Mouse (Mus musculus) forebrain, embryonic 12.5 days (tissue): Measurements from ENCODE around the gene Gm30083. TPM values are rescaled to one million over a fixed set of nuclear protein-coding genes. Genes with fewer than 3 reads are reported as not detected.

ENCODE experiments used
- ATAC-seq: fragments of 200-750 bp; cut with Nextera tagmentation; 2 replicates; pipeline ENCODE4 v1.8.0; 2017; ENCODE audit warnings: moderate TSS enrichment; ENCODE audit not compliant: low FRiP score
- H3K27ac ChIP-seq: fragments of 300-500 bp; sonication (generic); 2 replicates; pipeline ENCODE4 v1.5.1; 2016; ENCODE audit warnings: mild to moderate bottlenecking
- H3K27me3 ChIP-seq: fragments of 300-500 bp; sonication (generic); 2 replicates; pipeline ENCODE4 v1.6.1; 2016; ENCODE audit warnings: mild to moderate bottlenecking
- H3K36me3 ChIP-seq: fragments of 300-500 bp; sonication (generic); replicated peaks from 2 replicates; pipeline ENCODE4 v1.6.1; 2016; ENCODE audit warnings: mild to moderate bottlenecking
- H3K4me1 ChIP-seq: fragments of 300-500 bp; sonication (generic); 2 replicates; pipeline ENCODE4 v1.6.1; 2016
- H3K4me2 ChIP-seq: fragments of 300-500 bp; sonication (generic); 2 replicates; pipeline ENCODE4 v1.6.1; 2016; ENCODE audit warnings: mild to moderate bottlenecking, moderate library complexity
- H3K4me3 ChIP-seq: fragments of 300-500 bp; sonication (generic); replicated peaks from 2 replicates; pipeline ENCODE4 v1.5.1; 2016; ENCODE audit warnings: mild to moderate bottlenecking
- H3K9ac ChIP-seq: fragments of 300-500 bp; sonication (generic); 2 replicates; pipeline ENCODE4 v1.6.1; 2016; ENCODE audit warnings: mild to moderate bottlenecking
- H3K9me3 ChIP-seq: fragments of 300-500 bp; sonication (generic); 2 replicates; pipeline ENCODE4 v1.6.1; 2016
- WGBS: fragments of 180-500 bp; shearing (Covaris S2); methylation state at CpG from one replicate; pipeline ENCODE4 v1.1.7; 2016; 5-methylcytosine and 5-hydroxymethylcytosine counted together
- polyA plus RNA-seq: library from polyadenylated mRNA; unstranded; fragments of >200 nt; fragmentation: Nextera tagmentation; extraction: Ambion mirVana; gene quantifications from 2 replicates; pipeline ENCODE4 v1.2.1, GENCODE M21; 2016

Gene Gm30083
- polyA plus RNA-seq, 1 experiment from 2014 or later, result not detected

DNA sequence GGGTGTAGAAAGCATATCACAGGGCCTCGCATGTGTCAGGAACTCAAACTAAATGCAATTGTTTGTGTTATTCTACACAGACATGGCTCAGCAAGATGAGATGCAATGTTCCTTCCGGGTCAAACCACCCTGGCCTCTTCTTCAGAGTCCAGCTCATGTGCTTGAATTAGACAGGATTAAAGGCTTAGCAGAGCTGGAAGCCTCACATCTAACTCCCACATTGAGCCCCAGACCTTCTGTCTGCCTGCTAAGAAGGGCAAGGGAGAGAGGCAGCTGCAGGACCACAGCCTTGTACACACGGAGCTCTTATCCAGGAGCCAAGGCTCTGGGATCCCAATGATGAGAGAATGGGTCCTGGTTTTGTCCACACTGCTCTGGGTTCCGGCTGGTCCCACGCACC is 61.2 kb downstream of the Gm30083 start, which contains the start of gene Rbp3:
Gene Rbp3 (plus strand): TSS at position 243 of the 400 bp plus-strand sequence.
- Histone ChIP-seq H3K4me2 (no peak within 1 kb of the TSS), H3K4me1 (no peaks in the 10 kb centered on the region), H3K27ac (no peak within 1 kb of the TSS), H3K36me3 (no peaks in the 10 kb centered on the region), H3K4me3 (no peak within 1 kb of the TSS), H3K9me3 (no peaks in the 10 kb centered on the region), H3K27me3 (no peaks in the 10 kb centered on the region), H3K9ac (no peak within 1 kb of the TSS)
- ATAC-seq, result no peak
- 89% methylated on average over 5 of the region's 5 CpGs for WGBS

DNA sequence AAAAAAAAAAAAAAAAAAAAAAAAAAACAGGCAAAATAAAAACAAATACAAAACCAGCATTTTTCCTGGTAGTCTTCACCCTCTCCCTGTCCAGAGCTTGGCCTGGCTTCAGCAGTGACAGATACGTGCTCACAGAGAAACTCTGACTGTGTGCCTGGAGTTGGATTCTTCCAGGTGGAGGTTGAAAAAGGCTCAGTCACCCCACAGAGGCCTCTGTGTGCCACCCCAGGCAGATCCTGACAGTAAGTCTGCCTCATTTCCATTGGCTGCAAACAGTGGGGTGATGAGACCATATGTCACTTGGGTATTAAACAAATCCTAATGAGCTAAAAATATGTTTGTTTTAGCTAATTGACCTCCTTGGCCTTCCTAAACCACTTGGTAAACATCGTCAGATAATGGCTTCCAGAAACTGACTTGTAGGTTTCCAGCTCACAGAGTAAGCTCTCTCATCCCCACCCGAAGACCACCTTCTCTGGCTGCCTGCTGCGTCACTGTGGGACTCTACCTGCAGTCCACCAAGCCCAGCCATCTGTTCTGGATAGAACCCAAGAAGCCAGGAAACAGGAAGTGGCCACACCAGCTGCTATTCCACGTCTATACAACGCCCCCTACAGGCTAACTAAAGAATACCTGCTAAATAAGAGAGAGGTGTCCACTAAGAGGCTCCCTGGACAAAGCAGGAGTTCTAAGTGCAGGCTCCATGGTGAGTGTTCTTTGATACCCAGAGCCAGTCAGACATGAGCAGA is 62.6 kb downstream of the Gm30083 start:
- H3K36me3 ChIP-seq, result no peaks in the 10 kb centered on the region
- no peaks in the 10 kb centered on the region for H3K9me3 ChIP-seq
- 70% methylated on average over 6 of the region's 6 CpGs for WGBS

DNA sequence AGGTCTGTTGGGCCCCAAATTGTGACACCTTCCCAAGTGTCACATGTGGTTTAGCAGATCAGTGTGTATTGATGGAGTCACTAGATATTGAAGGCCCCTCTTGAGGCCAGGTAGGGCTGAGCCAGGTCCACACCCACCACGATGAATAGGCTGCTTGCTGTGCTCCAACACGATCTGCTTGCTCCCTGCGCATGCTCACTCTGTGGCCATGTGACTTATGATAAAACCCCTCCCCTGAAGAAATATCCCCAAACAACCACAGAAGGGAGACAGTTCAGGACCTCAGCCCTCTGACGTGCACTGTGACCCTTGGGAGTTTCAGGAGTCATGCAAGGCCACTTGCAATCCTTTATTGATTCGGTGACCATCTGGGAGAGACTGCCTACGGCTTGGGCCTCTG is 68.9 kb downstream of the Gm30083 start:
- Histone ChIP-seq H3K9me3 (no peaks in the 10 kb centered on the region), H3K9ac (no peak overlapping the region), H3K27ac (no peak overlapping the region), H3K36me3 (no peaks in the 10 kb centered on the region), H3K4me3 (no peak overlapping the region), H3K27me3 (no peaks in the 10 kb centered on the region), H3K4me2 (no peak overlapping the region), H3K4me1 (no peaks in the 10 kb centered on the region)
- no peak for ATAC-seq
- 81% methylated on average over 6 of the region's 6 CpGs for whole genome bisulfite sequencing

More for the DNA sequence above, 62.6 kb downstream of the Gm30083 start:
- H3K27ac ChIP-seq, result no peak overlapping the region
- H3K27me3 ChIP-seq, result no peaks in the 10 kb centered on the region
- no peak overlapping the region for H3K9ac ChIP-seq
- ATAC-seq, result no peak
- H3K4me3 ChIP-seq, result no peak overlapping the region
- H3K4me2 ChIP-seq, result no peak overlapping the region
- no peaks in the 10 kb centered on the region for H3K4me1 ChIP-seq

GRCm38 (mm10) chr14:33942222-33942621 is 72.8 kb downstream of the Gm30083 start:
- H3K4me1 ChIP-seq, result no peaks in the 10 kb centered on the region
- H3K4me2 ChIP-seq, result no peak overlapping the region
- H3K9ac ChIP-seq, result no peak overlapping the region
- H3K4me3 ChIP-seq, result no peak overlapping the region
- no peak overlapping the region for H3K27ac ChIP-seq
- H3K27me3 ChIP-seq, result no peaks in the 10 kb centered on the region; the same call in 1 of the 2 replicates
- H3K9me3 ChIP-seq, result no peaks in the 10 kb centered on the region
- no peaks in the 10 kb centered on the region for H3K36me3 ChIP-seq
- ATAC-seq, result no peak
- 83% methylated on average over 5 of the region's 5 CpGs for WGBS

- 84% methylated on average over 8 of the region's 8 CpGs for WGBS
- no peak within 1 kb of the TSS for H3K4me2 ChIP-seq
Measured at GRCm38 (mm10) chr14:33940739-33941138, 74.2 kb downstream of the Gm30083 start, which contains the start of gene Gdf2. TSS of gene Gdf2 (plus strand) at chr14:33941039.

DNA sequence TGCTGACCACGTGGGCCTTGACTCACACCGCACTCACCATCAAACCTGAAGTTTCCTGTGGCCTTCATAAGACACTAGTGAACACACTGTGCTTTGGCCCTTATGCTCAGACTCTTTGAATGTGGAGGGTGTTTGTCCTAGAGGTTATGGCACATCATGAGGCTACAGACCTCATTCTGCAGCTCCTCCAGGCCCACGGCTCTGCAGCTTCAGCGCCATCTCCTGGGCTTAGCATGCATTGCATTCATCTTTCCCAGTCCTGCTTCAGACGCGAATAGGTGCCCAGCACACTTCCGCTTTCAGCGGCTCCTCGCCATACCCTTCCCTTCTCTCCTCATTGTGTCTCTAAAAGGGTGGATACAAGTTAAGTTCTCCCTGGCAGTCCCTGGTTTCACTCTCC is 75.9 kb downstream of the Gm30083 start:
- no peak overlapping the region for H3K4me3 ChIP-seq
- 32% methylated on average over 9 of the region's 9 CpGs for WGBS

More at GRCm38 (mm10) chr14:33940739-33941138, 74.2 kb downstream of the Gm30083 start, which contains the start of gene Gdf2:
- Histone ChIP-seq H3K27me3 (no peaks in the 10 kb centered on the region; the same call in 1 of the 2 replicates), H3K4me3 (no peak within 1 kb of the TSS), H3K36me3 (no peaks in the 10 kb centered on the region), H3K27ac (no peak within 1 kb of the TSS), H3K9me3 (no peaks in the 10 kb centered on the region), H3K4me1 (no peaks in the 10 kb centered on the region), H3K9ac (no peak within 1 kb of the TSS)
- ATAC-seq, result no peak

More for the DNA sequence above, 75.9 kb downstream of the Gm30083 start:
- no peaks in the 10 kb centered on the region for H3K4me1 ChIP-seq
- no peaks in the 10 kb centered on the region for H3K36me3 ChIP-seq
- no peak overlapping the region for H3K27ac ChIP-seq
- peak overlapping the region; percentile 41 for H3K4me2 ChIP-seq
- no peak overlapping the region for H3K9ac ChIP-seq
- H3K27me3 ChIP-seq, result no peaks in the 10 kb centered on the region; the same call in 1 of the 2 replicates
- 0 out of 2 replicates have a peak, but pooled peaks have one; percentile 33 for ATAC-seq
- H3K9me3 ChIP-seq, result no peaks in the 10 kb centered on the region

Other genes with a start within 250 kb of the Gm30083 start
- 1.7 and 2.5 TPM in 2 replicates for gene Gdf10, start 91.6 kb downstream of the Gm30083 start, polyA plus RNA-seq
- not detected in 2 replicates for gene Gdf2, start 74.1 kb downstream of the Gm30083 start, polyA plus RNA-seq
- not detected in 2 replicates for gene Rbp3, start 61.2 kb downstream of the Gm30083 start, polyA plus RNA-seq
- gene Zfp488, start 36.4 kb downstream of the Gm30083 start, polyA plus RNA-seq, result 0.09 and 0.10 TPM in 2 replicates
- gene Gm5460, start 1.6 kb upstream of the Gm30083 start, polyA plus RNA-seq, result not detected in 2 replicates
- gene Antxrl, start 37.5 kb upstream of the Gm30083 start, polyA plus RNA-seq, result not detected in 2 replicates
- gene Anxa8, start 70.8 kb upstream of the Gm30083 start, polyA plus RNA-seq, result 0.24 and 0.61 TPM in 2 replicates
- not detected in 2 replicates for gene A630023A22Rik, start 87.6 kb upstream of the Gm30083 start, polyA plus RNA-seq
- 0.05 TPM in 1 of 2 replicates, not detected in the other for gene Npy4r, start 137.3 kb upstream of the Gm30083 start, polyA plus RNA-seq
- gene Gprin2, start 186.5 kb upstream of the Gm30083 start, polyA plus RNA-seq, result 2.2 and 2.5 TPM in 2 replicates
- gene Syt15, start 204.4 kb upstream of the Gm30083 start, polyA plus RNA-seq, result 0.13 and 0.27 TPM in 2 replicates